Mouse (Mus musculus): Measurements from ENCODE around the gene Mb21d2. TPM values are rescaled to one million over a fixed set of nuclear protein-coding genes. Genes with fewer than 3 reads are reported as not detected.
A peak's percentile ranks its signal among the peaks of the same experiment; 100 is the strongest.

Mb21d2 gene
- total RNA-seq, 2 experiments from 2014 or later, result 6.1 to 7.6 TPM

- intact Hi-C loops (cut with DNase I), result no loop called here
- no peak for DNase-seq
These were observed 59.0 kb downstream of the Mb21d2 start for GRCm38 (mm10) chr16:28870456-28870855.

DNA sequence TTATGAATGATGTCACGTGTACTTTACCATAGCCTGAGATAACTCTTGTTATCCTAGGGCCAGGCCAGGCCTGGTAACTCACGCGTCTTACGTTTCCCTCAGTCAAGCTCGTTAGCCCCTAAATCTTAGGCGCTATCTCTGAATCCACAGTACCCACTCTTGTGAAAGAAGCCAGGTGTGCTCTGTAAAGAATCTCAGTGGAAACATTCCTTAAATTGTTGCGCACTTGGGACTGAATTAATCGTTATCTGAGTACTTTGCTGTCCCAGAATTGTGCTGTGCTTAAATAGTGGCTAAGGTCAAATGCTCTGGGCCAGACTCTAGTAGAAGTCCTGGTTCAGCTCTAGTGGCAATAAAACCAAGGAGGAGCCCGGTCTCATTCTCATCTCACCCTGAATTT lies 60.6 kb downstream of the Mb21d2 start:
- intact Hi-C loops (cut with DNase I), result no loop called here
- no peak for DNase-seq

DNA sequence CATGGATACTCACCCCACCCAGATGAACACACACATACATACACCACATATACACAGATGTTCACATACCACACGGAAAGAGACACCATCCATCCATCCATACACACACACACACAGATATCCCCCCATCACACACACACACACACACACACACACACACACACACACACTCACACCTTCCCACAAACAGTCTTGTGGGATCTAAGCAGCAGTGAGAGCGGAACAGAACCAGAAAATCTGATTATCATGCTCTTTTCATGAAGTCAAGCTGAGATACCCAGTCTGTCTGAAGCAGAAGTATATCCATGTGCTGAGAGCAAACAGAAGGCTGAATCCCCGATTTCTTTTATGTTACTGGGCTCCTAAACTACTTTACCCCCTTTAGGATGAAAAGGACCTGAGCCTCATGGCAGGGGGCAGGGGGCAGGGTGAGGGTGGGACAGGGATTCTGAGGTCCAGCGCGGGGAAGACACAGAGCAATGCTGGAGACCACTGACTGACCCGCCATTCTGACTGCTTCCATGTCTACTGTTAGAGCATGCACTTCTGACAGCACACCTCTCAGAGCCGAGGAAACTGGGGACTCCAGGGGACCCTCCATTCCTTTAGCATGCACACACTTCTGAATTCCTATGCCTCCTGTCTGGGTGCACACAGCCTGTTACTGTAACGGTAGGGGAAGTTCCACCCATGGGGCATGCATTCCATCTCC lies 62.7 kb downstream of the Mb21d2 start:
- DNase-seq, result no peak
- intact Hi-C loops (cut with DNase I), result no loop called here

- DNase-seq, result no peak
- intact Hi-C loops (cut with DNase I), result no loop called here
These were observed 65.9 kb downstream of the Mb21d2 start for GRCm38 (mm10) chr16:28863616-28864015.

- intact Hi-C loops (cut with DNase I), result no loop called here
These were observed 67.4 kb downstream of the Mb21d2 start for GRCm38 (mm10) chr16:28862093-28862492.

DNA sequence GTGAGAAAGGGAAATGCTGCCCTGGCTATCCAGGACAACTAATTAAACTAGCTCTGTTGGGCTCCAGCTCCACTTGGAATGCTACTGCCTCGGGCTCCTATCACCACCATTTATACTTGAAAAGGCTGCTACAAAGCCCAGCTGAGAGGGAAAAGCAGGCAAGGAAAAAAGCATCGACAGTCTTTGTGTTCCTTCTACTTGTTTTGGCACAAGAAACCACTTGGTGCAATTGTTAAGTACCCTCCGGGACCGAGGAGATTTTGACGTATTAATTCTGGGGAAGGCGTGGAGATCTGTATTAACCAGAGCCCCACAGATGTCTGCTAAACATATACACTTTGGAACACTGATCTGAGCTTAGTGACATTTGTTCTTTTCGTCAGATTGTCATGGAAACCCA lies 69.8 kb downstream of the Mb21d2 start:
- DNase-seq, result no peak
- intact Hi-C loops (cut with DNase I), result no loop called here

More at GRCm38 (mm10) chr16:28862093-28862492, 67.4 kb downstream of the Mb21d2 start:
- DNase-seq, result no peak

DNA sequence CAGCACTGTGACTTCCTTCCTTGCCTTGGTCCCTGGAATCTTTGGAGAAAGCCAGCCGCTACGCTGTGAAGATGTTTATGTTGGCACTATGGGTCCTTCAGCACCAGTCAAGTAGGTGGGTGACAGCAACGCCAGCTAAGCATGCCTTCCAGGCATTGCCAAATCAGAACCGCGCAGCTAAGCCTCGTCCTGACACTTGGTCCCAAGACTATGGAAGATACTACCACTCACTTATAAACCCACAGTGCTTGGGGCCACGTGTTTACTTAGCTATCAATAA lies 70.5 kb downstream of the Mb21d2 start:
- intact Hi-C loops (cut with DNase I), result no loop called here

GRCm38 (mm10) chr16:28858210-28859008 lies 71.1 kb downstream of the Mb21d2 start:
- intact Hi-C loops (cut with DNase I), result no loop called here
- no peak for DNase-seq

More for the DNA sequence above, 70.5 kb downstream of the Mb21d2 start:
- no peak for DNase-seq

DNA sequence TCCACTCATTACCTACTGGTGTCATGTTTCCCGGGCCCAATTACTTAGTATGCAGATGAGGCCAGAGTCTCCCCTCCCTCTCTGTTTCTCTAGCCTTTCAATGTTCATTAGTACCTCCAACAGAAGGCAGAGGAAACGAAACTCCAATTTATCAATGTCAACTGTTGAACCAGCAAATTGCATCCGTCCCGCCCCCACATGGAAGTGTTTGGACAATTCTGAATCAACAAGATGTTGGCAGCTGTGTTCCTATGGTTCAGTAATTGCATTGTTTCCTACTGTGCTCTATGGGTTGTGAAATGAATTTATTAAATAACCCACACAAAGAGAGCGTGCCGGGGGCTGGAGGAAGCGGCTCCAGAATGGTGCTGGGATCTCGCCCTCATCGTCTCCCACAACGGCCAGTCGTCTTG lies 78.1 kb downstream of the Mb21d2 start:
- DNase-seq, result no peak
- intact Hi-C loops (cut with DNase I), result no loop called here

- intact Hi-C loops (cut with DNase I), result no loop called here
- DNase-seq, result no peak
These were observed 78.6 kb downstream of the Mb21d2 start for GRCm38 (mm10) chr16:28850881-28851280.

DNA sequence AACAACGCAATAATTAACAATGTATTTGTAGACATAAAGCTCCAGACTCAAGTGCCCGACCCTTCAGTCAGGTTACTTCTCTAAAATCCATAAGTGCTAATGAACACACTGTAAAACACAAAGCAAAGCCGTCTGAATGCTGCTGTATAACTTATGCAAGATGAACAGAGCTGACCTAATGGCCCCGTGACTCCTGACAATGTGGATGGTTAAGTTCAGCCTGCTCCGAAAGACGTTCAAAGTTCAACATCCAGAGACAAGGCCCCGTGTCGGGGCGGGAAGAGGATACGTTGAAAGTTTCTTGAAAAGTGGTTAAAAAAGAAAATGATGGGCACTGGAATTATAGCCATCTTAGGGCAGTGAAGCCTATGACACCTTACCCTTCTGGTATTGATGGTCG lies 83.3 kb downstream of the Mb21d2 start:
- intact Hi-C loops (cut with DNase I), result no loop called here

GRCm38 (mm10) chr16:28845336-28845735 lies 84.1 kb downstream of the Mb21d2 start:
- intact Hi-C loops (cut with DNase I), result no loop called here
- no peak for DNase-seq

More for the DNA sequence above, 83.3 kb downstream of the Mb21d2 start:
- DNase-seq, result no peak

DNA sequence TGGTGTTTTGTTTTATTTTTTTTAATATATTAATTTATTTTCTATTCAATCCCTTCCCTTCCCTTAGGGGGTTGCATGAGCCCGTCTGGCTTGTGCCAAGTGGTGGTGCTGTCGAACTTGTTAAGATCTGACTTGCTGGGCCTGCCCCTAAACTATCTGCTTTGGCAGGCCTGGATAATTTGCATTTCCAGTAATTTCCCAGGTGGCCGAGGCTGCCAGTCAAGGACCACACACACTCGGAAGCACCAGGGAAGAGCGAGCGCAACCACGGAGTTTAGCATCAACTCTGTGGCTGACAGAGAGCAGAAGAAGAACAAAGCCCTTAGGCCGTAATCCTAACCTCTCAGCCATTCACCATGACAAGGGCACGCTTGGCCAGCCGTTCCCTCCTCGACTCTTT lies 88.4 kb downstream of the Mb21d2 start:
- intact Hi-C loops (cut with DNase I), result loop anchor here (5.0 kb wide), 1 partner anchor 86 kb away; the partner anchor contains the start of gene Mb21d2
- DNase-seq, result peak in 1 of 2 experiments; percentile 8

GRCm38 (mm10) chr16:28840075-28840974 lies 89.1 kb downstream of the Mb21d2 start:
- intact Hi-C loops (cut with DNase I), result loop anchor here (5.0 kb wide), 1 partner anchor 87 kb away; the partner anchor contains the start of gene Mb21d2
- DNase-seq, result peak; percentile 72 to 81

DNA sequence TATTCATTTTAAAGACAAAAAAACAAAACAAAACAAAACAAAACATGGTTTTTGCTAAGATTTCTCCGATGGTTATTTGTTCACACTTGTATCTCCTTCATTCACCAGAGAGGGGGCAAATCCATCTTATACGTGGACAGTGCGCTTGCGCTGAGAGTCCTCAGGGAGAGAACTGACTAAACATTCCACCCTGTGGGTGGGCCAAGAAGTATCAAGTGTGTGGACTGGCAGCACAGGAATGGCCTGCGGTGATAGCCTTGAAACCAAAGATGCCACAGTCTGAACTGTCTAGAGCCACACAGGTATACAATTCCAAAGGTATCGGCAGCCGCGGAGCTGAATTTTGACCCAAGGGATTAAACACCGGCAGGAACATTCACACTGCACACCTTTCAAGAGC lies 89.9 kb downstream of the Mb21d2 start:
- intact Hi-C loops (cut with DNase I), result loop anchor here (2.0 to 10.0 kb wide), 4 partner anchors 193 to 738 kb away; partner anchors contain the start of genes Hrasls and Opa1
- no peak for DNase-seq

- intact Hi-C loops (cut with DNase I), result loop anchor here (1.0 to 10.0 kb wide), 5 partner anchors 195 to 739 kb away; partner anchors contain the start of genes Hrasls and Opa1
- DNase-seq, result peak; percentile 59 to 74
These were observed 91.5 kb downstream of the Mb21d2 start for GRCm38 (mm10) chr16:28838016-28838415.

- intact Hi-C loops (cut with DNase I), result loop anchor here (10.0 kb wide), 2 partner anchors 373 to 603 kb away; partner anchors contain the start of gene Hrasls
These were observed 97.3 kb downstream of the Mb21d2 start for GRCm38 (mm10) chr16:28832085-28832635.

DNA sequence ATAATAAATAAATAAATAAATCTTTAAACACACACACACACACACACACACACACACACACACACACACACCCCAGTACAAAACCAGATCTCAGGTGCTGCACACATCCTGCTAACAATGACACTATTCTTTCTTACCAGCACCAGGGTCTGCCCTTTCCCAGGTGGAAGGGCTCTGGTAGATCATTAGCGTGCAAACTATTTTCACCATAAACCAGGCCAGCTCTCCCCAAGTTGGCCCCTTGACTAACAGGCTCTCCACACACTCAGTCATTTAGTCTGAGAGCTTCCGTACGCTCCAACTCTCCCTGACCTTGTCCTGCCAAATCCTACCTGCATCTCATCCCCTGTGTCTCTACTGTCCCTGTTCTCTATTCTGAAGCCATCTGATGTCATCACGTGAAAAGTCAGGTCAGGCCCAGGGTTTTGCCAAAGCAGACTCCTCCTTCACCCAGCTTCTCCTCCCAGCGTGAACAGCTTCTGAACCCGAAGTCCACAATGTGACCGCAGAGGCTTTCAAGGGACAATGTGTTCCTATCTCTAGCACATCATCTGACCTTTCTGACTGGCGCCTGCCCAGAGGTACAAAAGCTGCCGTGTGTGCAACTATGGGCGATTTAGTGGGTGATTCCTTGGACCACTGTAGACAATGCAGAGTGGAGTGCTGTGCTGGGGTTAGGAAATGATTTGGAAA lies 100.1 kb downstream of the Mb21d2 start:
- intact Hi-C loops (cut with DNase I), result no loop called here
- no peak for DNase-seq

More at GRCm38 (mm10) chr16:28832085-28832635, 97.3 kb downstream of the Mb21d2 start:
- DNase-seq, result no peak

DNA sequence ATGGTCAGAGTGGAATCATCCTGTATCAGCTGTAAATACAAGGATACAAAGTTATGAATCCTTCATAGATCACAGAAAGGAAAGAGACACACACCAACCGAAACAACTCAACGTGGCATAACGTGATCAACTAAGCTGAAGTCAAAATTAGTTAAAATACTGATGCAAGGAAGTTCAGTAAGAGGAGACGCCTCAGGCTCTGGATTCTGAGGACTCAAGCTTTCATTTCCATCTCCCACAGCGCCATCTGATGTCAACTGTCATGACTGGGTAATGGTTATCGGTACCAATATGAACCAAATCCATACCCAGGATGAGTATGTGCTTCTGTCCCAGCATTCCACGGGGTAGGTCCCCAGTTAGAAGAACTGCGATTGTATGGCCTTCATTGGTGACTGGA lies 104.7 kb downstream of the Mb21d2 start:
- DNase-seq, result no peak
- intact Hi-C loops (cut with DNase I), result no loop called here

DNA sequence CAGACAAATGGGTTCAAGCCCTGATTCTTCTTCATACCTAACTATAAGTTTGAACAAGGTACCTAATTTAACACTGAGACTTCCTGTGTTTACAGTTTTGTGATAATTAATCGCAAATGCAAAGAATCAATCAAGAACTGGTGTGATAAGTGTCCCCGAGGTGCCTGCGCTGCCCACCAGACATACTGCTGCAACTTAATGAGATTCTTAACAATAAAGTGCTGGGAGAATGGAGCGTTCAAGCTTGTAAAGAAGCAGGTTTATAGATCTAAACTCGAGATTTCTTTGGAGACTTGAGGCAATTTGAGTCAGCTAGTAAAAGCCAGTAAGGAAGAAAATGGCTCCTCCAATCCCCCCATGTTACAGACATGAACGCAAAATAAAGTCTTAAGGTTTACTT lies 107.7 kb downstream of the Mb21d2 start:
- intact Hi-C loops (cut with DNase I), result no loop called here
- DNase-seq, result no peak

Measured in heart, postnatal 14 days (tissue).